Mouse (Mus musculus) liver, embryonic 14.5 days (tissue): Measurements from ENCODE around the gene Srd5a1. TPM values are rescaled to one million over a fixed set of nuclear protein-coding genes. Genes with fewer than 3 reads are reported as not detected.

Experiments
- ATAC-seq: fragments of 200-750 bp; cut with Nextera tagmentation; 2 replicates; pipeline ENCODE4 v1.8.0; 2017; ENCODE audit warnings: moderate number of reproducible peaks, mild to moderate bottlenecking, moderate library complexity; ENCODE audit not compliant: insufficient read depth
- DNase-seq, 3 experiments: peaks; one replicate each; pipeline ENCODE4 v3.0.0-alpha.2; 2012 to 2013; ENCODE audit warnings: low read depth in 3 of 3, low spot score in 3 of 3
- H3K27ac ChIP-seq: fragments of 300-500 bp; sonication (generic); 2 replicates; pipeline ENCODE4 v1.5.1; 2014; ENCODE audit warnings: moderate library complexity, mild to moderate bottlenecking, control low read depth, inconsistent platforms
- H3K27me3 ChIP-seq: fragments of 300-500 bp; sonication (generic); 2 replicates; pipeline ENCODE4 v1.6.1; 2014; ENCODE audit warnings: mild to moderate bottlenecking, low read length, moderate library complexity; ENCODE audit not compliant: control insufficient read depth, insufficient read depth
- H3K36me3 ChIP-seq: fragments of 300-500 bp; sonication (generic); replicated peaks from 2 replicates; pipeline ENCODE4 v1.6.1; 2014; ENCODE audit warnings: low read depth; ENCODE audit not compliant: control insufficient read depth, insufficient read depth
- H3K4me1 ChIP-seq, 2 experiments: fragments of 200-500 bp in 1 of 2; fragments of 300-500 bp in 1 of 2; sonication (generic) in 1 of 2; replicated peaks; 2 replicates each; pipeline ENCODE4 v1.6.1; 2012 to 2014; ENCODE audit warnings: antibody characterized with exemption in 1 of 2, inconsistent platforms in 1 of 2, low read length in 1 of 2; ENCODE audit not compliant: control insufficient read depth in 2 of 2, insufficient read depth in 2 of 2
- H3K4me2 ChIP-seq: fragments of 300-500 bp; sonication (generic); 2 replicates; pipeline ENCODE4 v1.6.1; 2014; ENCODE audit warnings: low read depth, mild to moderate bottlenecking, control low read depth, moderate library complexity
- H3K4me3 ChIP-seq, 2 experiments: fragments of 200-500 bp in 1 of 2; fragments of 300-500 bp in 1 of 2; sonication (generic) in 1 of 2; 2 replicates each; pipeline ENCODE4 v1.5.1; 2012 to 2014; ENCODE audit warnings: low read depth in 2 of 2, low read length in 2 of 2, mild to moderate bottlenecking in 2 of 2, control low read depth in 1 of 2, inconsistent platforms in 1 of 2, moderate library complexity in 1 of 2; ENCODE audit not compliant: insufficient read depth in 1 of 2
- H3K9ac ChIP-seq: fragments of 300-500 bp; sonication (generic); replicated peaks from 2 replicates; pipeline ENCODE4 v1.6.1; 2014; ENCODE audit warnings: mild to moderate bottlenecking, control low read depth, moderate library complexity
- H3K9me3 ChIP-seq: fragments of 300-500 bp; sonication (generic); 2 replicates; pipeline ENCODE4 v1.6.1; 2016; ENCODE audit warnings: low read length, mixed read lengths; ENCODE audit not compliant: control insufficient read depth
- CTCF ChIP-seq: IDR thresholded peaks from 2 replicates; pipeline ENCODE4 v1.5.1; 2016; ENCODE audit warnings: antibody characterized with exemption, low read depth, control low read depth
- EP300 ChIP-seq: IDR thresholded peaks from 2 replicates; pipeline ENCODE4 v1.6.1; 2016; ENCODE audit warnings: antibody characterized with exemption, low read depth
- WGBS: fragments of 180-500 bp; shearing (Covaris S2); extraction: QIAGEN DNeasy Blood & Tissue Kit; methylation state at CpG from one replicate; pipeline ENCODE4 v1.1.7; 2014; ENCODE audit not compliant: insufficient replicate concordance; 5-methylcytosine and 5-hydroxymethylcytosine counted together
- polyA plus RNA-seq, 2 experiments: library from polyadenylated mRNA; depleted of rRNA in 1 of 2; stranded (reverse) in 1 of 2; unstranded in 1 of 2; fragments of >200 nt; fragmentation: Nextera tagmentation in 1 of 2; extraction: Ambion mirVana in 1 of 2; gene quantifications; 2 replicates each; pipeline versions ENCODE4 v1.2.1 to v1.2.3; 2012 to 2014

Gene Srd5a1
- polyA plus RNA-seq, 2 experiments: 2.0 to 3.0 TPM

DNA sequence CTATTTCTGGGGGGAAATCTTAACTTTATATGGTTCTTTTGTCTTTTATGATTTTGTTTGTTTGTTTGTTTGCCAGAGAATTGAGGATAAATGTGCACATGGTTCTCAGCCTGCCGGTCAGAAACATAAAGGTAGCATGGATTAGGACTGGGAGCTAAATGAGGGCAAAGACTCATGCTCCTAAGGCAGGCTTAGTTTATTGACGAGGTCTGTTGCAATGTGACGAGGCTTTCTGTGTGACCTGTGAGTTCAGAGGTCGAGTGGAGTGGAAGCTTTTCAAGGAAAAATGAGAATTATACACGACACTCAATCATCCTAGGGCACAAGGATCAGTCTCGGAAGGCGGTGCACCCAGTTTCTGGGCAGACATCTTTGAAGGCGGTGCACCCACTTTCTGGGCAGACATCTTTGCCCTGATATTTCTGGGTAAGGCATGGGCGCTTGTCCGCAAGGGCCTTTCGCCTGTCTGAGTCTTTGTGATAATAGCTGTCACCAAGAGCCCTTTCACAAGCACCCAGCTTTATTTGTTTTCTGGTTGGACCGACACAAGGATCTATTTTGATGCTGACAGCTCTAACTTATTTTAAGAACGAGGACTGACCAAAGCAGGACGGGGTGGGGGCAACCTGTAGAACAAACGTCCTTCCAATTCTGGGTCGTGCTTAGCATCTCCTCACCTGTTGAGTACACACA lies 63.6 kb downstream of the Srd5a1 start:
- ATAC-seq: no peak

DNA sequence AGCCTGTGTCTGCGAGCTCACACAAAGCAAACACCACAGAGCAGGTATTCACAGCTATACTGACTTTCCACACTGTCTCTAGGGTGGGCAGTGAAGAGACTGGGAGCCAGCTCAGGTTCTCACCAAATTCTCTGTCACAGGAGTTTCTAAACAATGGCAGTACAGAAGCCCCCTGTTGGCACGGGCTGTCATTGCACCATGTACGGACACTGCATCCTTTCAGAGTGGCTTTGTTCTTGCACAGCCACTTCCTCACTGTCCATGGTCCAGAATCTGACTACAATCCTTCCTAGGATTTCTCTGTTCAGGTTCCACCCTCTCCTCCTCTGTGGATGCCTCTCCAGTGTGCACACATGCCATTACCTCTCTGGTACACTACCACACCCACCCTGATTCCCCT lies 66.2 kb downstream of the Srd5a1 start:
- Histone ChIP-seq H3K4me3 (no peak overlapping the region), H3K27ac (no peak overlapping the region), H3K9me3 (no peaks in the 10 kb centered on the region), H3K27me3 (no peaks in the 10 kb centered on the region), H3K4me1 (no peaks in the 10 kb centered on the region), H3K36me3 (no peaks in the 10 kb centered on the region), H3K4me2 (no peak overlapping the region), H3K9ac (no peak overlapping the region)
- no peak for DNase-seq
- TF ChIP-seq EP300 (no peak), CTCF (peak; percentile 80)
- ATAC-seq: no peak
- WGBS: 13% methylated on average over 3 of the region's 3 CpGs

More for the DNA sequence above, 63.6 kb downstream of the Srd5a1 start:
- no peaks in the 10 kb centered on the region for H3K9me3 ChIP-seq
- no peak overlapping the region for H3K4me3 ChIP-seq
- no peaks in the 10 kb centered on the region for H3K27me3 ChIP-seq
- DNase-seq: no peak
- H3K9ac ChIP-seq: no peak overlapping the region
- no peaks in the 10 kb centered on the region for H3K4me1 ChIP-seq
- no peak overlapping the region for H3K4me2 ChIP-seq
- 58% methylated on average over 16 of the region's 16 CpGs for WGBS
- H3K36me3 ChIP-seq: no peaks in the 10 kb centered on the region
- TF ChIP-seq CTCF (no peak), EP300 (no peak)
- no peak overlapping the region for H3K27ac ChIP-seq

DNA sequence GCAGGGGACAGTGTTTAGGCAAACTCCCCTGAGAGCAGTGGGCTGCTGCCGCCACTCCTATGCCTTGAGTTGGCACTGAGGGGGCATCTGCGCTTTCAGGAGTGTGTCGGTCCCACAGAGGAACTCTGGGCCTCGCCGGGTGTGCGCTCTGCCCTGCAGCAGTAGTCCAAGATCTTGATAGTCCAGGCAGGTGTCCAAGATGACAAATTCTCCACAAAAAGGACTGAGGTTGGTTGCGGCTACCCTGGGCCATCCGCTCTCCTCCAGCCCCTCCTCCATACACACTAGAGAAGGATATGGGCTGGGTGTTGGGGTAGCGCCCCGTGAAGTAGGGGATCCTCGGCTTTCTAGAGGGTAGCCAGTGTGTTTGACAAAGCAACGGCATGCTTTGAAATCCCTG lies 67.6 kb downstream of the Srd5a1 start:
- 57% methylated on average over 12 of the region's 12 CpGs for WGBS
- H3K27ac ChIP-seq: no peak overlapping the region
- ATAC-seq: no peak; the same call in 1 of the 2 replicates
- H3K4me2 ChIP-seq: peak overlapping the region; percentile 20; the same call in 1 of the 2 replicates
- H3K36me3 ChIP-seq: no peaks in the 10 kb centered on the region
- no peaks in the 10 kb centered on the region; a peak in 1 of 4 replicates for H3K4me1 ChIP-seq
- H3K9me3 ChIP-seq: no peaks in the 10 kb centered on the region
- TF ChIP-seq EP300 (no peak), CTCF (no peak)
- no peak for DNase-seq
- no peaks in the 10 kb centered on the region for H3K27me3 ChIP-seq
- no peak overlapping the region for H3K9ac ChIP-seq
- no peak overlapping the region for H3K4me3 ChIP-seq

DNA sequence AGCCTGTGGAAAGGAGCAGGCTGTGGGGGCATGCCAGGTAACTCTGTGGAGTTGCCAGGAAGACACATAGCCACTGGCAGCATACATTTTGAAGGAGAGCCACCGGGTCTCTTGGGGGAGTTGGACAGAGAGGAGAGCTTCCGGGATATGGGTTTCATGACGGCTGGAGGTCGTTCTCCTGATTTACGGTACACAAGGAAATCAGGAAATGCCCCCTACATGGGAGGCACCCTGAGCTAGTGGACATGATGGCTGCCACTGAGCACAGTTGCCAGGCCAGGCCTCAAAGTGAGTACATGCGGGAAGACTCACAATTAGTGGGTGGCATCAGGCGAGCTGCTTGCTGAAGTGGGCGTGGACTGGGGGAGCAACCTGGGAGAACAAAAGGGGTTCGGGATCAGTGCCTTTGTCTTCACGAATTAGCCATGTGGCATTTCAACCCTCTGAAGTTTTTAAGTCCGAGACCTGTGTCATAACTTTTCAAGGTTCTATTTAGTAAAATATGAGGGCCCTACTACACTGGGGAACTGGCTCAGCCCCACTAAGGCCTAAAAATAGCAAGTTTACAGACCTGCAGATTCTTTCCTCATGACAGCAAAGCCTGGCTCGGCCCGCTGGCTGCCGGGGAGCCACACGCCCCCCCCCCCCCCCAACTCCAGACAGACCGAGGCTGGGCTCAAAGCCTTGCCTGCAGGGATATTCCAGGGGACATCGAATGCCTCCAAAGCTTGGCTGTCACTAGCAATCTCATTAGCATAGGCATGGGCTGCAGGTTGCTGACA lies 68.5 kb downstream of the Srd5a1 start:
- 53% methylated on average over 17 of the region's 17 CpGs for WGBS
- no peak overlapping the region for H3K4me2 ChIP-seq
- H3K4me3 ChIP-seq: no peak overlapping the region
- no peaks in the 10 kb centered on the region for H3K27me3 ChIP-seq
- no peak for DNase-seq
- no peaks in the 10 kb centered on the region for H3K9me3 ChIP-seq
- no peak overlapping the region for H3K9ac ChIP-seq
- ATAC-seq: no peak
- H3K4me1 ChIP-seq: peaks cover 0 to 2% of the 10 kb centered on the region in 2 experiments; a peak in 1 of 4 replicates
- no peak for TF ChIP-seq EP300
- TF ChIP-seq CTCF: no peak
- no peak overlapping the region for H3K27ac ChIP-seq
- no peaks in the 10 kb centered on the region for H3K36me3 ChIP-seq

DNA sequence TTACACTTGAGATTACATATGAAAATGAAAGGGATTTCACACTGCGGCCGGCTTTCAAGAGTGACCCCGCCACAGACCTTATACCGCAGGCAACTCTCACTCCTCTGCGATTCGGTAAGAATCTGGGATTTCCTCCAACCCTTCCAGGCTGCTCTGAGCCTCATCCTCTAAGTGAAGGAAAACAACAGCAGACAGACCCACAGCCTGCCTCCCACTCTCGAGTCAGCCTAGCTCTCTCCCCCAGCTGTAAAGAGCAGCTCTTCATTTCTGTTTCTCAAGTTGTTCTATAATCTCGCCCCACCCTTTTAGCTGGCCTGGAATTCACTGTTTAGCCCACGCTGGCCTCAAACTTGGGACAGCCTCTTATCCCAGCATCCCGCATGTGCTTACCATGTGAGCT lies 69.5 kb downstream of the Srd5a1 start:
- TF ChIP-seq EP300 (no peak), CTCF (no peak)
- DNase-seq: no peak
- H3K9ac ChIP-seq: no peak overlapping the region
- WGBS: 65% methylated on average over 10 of the region's 10 CpGs
- no peak overlapping the region for H3K4me3 ChIP-seq
- H3K36me3 ChIP-seq: no peaks in the 10 kb centered on the region
- no peak overlapping the region for H3K4me2 ChIP-seq
- H3K27me3 ChIP-seq: no peaks in the 10 kb centered on the region
- ATAC-seq: no peak
- H3K4me1 ChIP-seq: peaks cover 0 to 2% of the 10 kb centered on the region in 2 experiments; a peak in 2 of 4 replicates
- no peak overlapping the region for H3K27ac ChIP-seq
- H3K9me3 ChIP-seq: no peaks in the 10 kb centered on the region
